ENCODE assay signal across 15 mouse cellular contexts in genomic region chr10:62128316-62128951, GRCm38 (mm10). TPM values are rescaled to one million over a fixed set of nuclear protein-coding genes. Genes with fewer than 3 reads are reported as not detected.
DNase-seq lines count a peak whose midpoint lies in the region; ATAC-seq lines count a peak whose summit lies in the region.
"Had no signal": no experiment of that assay in that cellular context is flagged by ENCODE, and none has a peak within 500 bp of the region (broad histone marks: within the 10 kb centered on the region; RNA-seq: fewer than 3 reads in every experiment).

No protein-coding gene starts in this region.

- DNase-seq in forebrain, embryonic 11.5 days (ENCODE audit: low spot score), result no peak
- DNase-seq in midbrain, embryonic 11.5 days (ENCODE audit: low spot score, missing footprints), result peak; percentile 85
- DNase-seq in midbrain, embryonic 10.5 days (ENCODE audit: low spot score), result no peak
- peak; percentile 55 to 66 for DNase-seq in layer of hippocampus, postnatal 14 days (ENCODE audit: low spot score in 2 of 2)
- peak; percentile 68 for DNase-seq in right cerebral cortex, postnatal 25 days
- no peak for DNase-seq in liver, embryonic 11.5 days (ENCODE audit: low spot score)
- no peak for DNase-seq in ovary, postnatal 36 days (ENCODE audit: low spot score)
- DNase-seq: adrenal gland, postnatal 14 days; cerebellum, adult 9-10 months; kidney, postnatal 25 days; liver, embryonic 13.5 days; lung, postnatal 36 days; thymus, postnatal 4 days had no signal

- peaks cover 23% of the 10 kb centered on the region for H3K4me1 ChIP-seq in forebrain, embryonic 13.5 days
- 0 out of 2 replicates have a peak, but pooled peaks cover under 1% of the 10 kb centered on the region for H3K4me1 ChIP-seq in forebrain, embryonic 11.5 days (replicated peaks; ENCODE audit: control insufficient read depth, insufficient read depth, low read length)
- peaks cover 5% of the 10 kb centered on the region for H3K4me1 ChIP-seq in midbrain, embryonic 11.5 days (ENCODE audit: control insufficient read depth, insufficient read depth, low read length)
- peaks cover 23% of the 10 kb centered on the region for H3K4me1 ChIP-seq in midbrain, embryonic 10.5 days
- H3K4me1 ChIP-seq in liver, embryonic 11.5 days (replicated peaks; ENCODE audit: control insufficient read depth, insufficient read depth, low read length), result 0 out of 2 replicates have a peak, but pooled peaks cover 3% of the 10 kb centered on the region

- no peaks in the 10 kb centered on the region for H3K9me3 ChIP-seq in forebrain, embryonic 13.5 days (replicated peaks)
- H3K9me3 ChIP-seq in forebrain, embryonic 11.5 days (ENCODE audit: control insufficient read depth, low read length), result no peaks in the 10 kb centered on the region
- H3K9me3 ChIP-seq in midbrain, embryonic 11.5 days (ENCODE audit: control insufficient read depth, low read length), result no peaks in the 10 kb centered on the region
- H3K9me3 ChIP-seq in midbrain, embryonic 10.5 days (replicated peaks), result no peaks in the 10 kb centered on the region
- no peaks in the 10 kb centered on the region for H3K9me3 ChIP-seq in liver, embryonic 11.5 days (ENCODE audit: control insufficient read depth, low read length)
- H3K9me3 ChIP-seq: liver, embryonic 13.5 days had no signal

- peaks cover 67% of the 10 kb centered on the region for H3K27me3 ChIP-seq in forebrain, embryonic 13.5 days
- H3K27me3 ChIP-seq in forebrain, embryonic 11.5 days (ENCODE audit: control insufficient read depth, insufficient read depth, low read length), result peaks cover 63% of the 10 kb centered on the region
- H3K27me3 ChIP-seq in midbrain, embryonic 11.5 days (ENCODE audit: control insufficient read depth, insufficient read depth, low read length), result peaks cover 64% of the 10 kb centered on the region
- peaks cover 78% of the 10 kb centered on the region for H3K27me3 ChIP-seq in midbrain, embryonic 10.5 days (ENCODE audit: low read depth, poor library complexity, severe bottlenecking)
- H3K27me3 ChIP-seq in liver, embryonic 11.5 days (replicated peaks; ENCODE audit: control insufficient read depth, insufficient read depth, low read length), result peaks cover 64% of the 10 kb centered on the region

- peak; percentile 58 for ATAC-seq in forebrain, embryonic 13.5 days
- no peak for ATAC-seq in forebrain, embryonic 11.5 days (replicated peaks; ENCODE audit: low FRiP score)
- ATAC-seq in midbrain, embryonic 11.5 days (ENCODE audit: low FRiP score), result no peak
- ATAC-seq in liver, embryonic 11.5 days (replicated peaks; ENCODE audit: low FRiP score), result no peak

- no peak overlapping the region for H3K9ac ChIP-seq in forebrain, embryonic 13.5 days
- no peak overlapping the region for H3K9ac ChIP-seq in forebrain, embryonic 11.5 days (ENCODE audit: low read length)
- no peak overlapping the region for H3K9ac ChIP-seq in midbrain, embryonic 11.5 days (ENCODE audit: low read length)
- no peak overlapping the region for H3K9ac ChIP-seq in liver, embryonic 11.5 days (ENCODE audit: low read depth, low read length)
- H3K9ac ChIP-seq: liver, embryonic 13.5 days had no signal

- H3K27ac ChIP-seq in forebrain, embryonic 13.5 days, result no peak overlapping the region
- H3K27ac ChIP-seq in forebrain, embryonic 11.5 days (ENCODE audit: low read depth, low read length), result no peak overlapping the region
- H3K27ac ChIP-seq in midbrain, embryonic 11.5 days (ENCODE audit: low read depth, low read length), result no peak overlapping the region
- no peak overlapping the region for H3K27ac ChIP-seq in midbrain, embryonic 10.5 days (replicated peaks)
- H3K27ac ChIP-seq in liver, embryonic 11.5 days (ENCODE audit: low read depth, low read length), result no peak overlapping the region
- H3K27ac ChIP-seq: liver, embryonic 13.5 days had no signal

- no peaks in the 10 kb centered on the region for H3K36me3 ChIP-seq in forebrain, embryonic 13.5 days (ENCODE audit: poor library complexity, severe bottlenecking)
- H3K36me3 ChIP-seq in forebrain, embryonic 11.5 days (ENCODE audit: control insufficient read depth, insufficient read depth, low read length), result no peaks in the 10 kb centered on the region
- H3K36me3 ChIP-seq in midbrain, embryonic 11.5 days (ENCODE audit: control insufficient read depth, insufficient read depth, low read length), result no peaks in the 10 kb centered on the region
- H3K36me3 ChIP-seq in midbrain, embryonic 10.5 days, result no peaks in the 10 kb centered on the region
- H3K36me3 ChIP-seq in liver, embryonic 11.5 days (ENCODE audit: control insufficient read depth, insufficient read depth, low read length), result no peaks in the 10 kb centered on the region
- H3K36me3 ChIP-seq: liver, embryonic 13.5 days had no signal

- 2% methylated on average over 32 of the region's 32 CpGs for WGBS in forebrain, embryonic 13.5 days
- 1% methylated on average over 32 of the region's 32 CpGs for WGBS in forebrain, embryonic 11.5 days
- 2% methylated on average over 30 of the region's 32 CpGs for WGBS in midbrain, embryonic 11.5 days
- WGBS in midbrain, embryonic 10.5 days, result 3% methylated on average over 32 of the region's 32 CpGs
- 4% methylated on average over 32 of the region's 32 CpGs for WGBS in liver, embryonic 11.5 days

- no peak overlapping the region for H3K4me3 ChIP-seq in forebrain, embryonic 13.5 days
- no peak overlapping the region for H3K4me3 ChIP-seq in forebrain, embryonic 11.5 days (ENCODE audit: low read depth, low read length)
- no peak overlapping the region for H3K4me3 ChIP-seq in midbrain, embryonic 11.5 days (ENCODE audit: low read depth, low read length)
- no peak overlapping the region for H3K4me3 ChIP-seq in midbrain, embryonic 10.5 days
- H3K4me3 ChIP-seq in liver, embryonic 11.5 days (ENCODE audit: low read depth, low read length), result no peak overlapping the region
- H3K4me3 ChIP-seq: liver, embryonic 13.5 days had no signal

- H3K4me2 ChIP-seq in forebrain, embryonic 13.5 days, result peak overlapping the region; percentile 29
- H3K4me2 ChIP-seq in forebrain, embryonic 11.5 days (ENCODE audit: low read depth, low read length, severe bottlenecking), result no peak overlapping the region
- H3K4me2 ChIP-seq in midbrain, embryonic 11.5 days, result no peak overlapping the region
- H3K4me2 ChIP-seq in liver, embryonic 11.5 days, result no peak overlapping the region
- H3K4me2 ChIP-seq: liver, embryonic 13.5 days had no signal

RNA-seq across cellular contexts. Expression of gene Neurog3, which starts 4.5 kb away (rescaled TPM):
- polyA plus RNA-seq in forebrain, embryonic 13.5 days (2015; fragmentation: Nextera tagmentation; extraction: Ambion mirVana), result 0.15 and 0.41 TPM in 2 replicates
- 0.23 and 0.48 TPM in 2 replicates for polyA plus RNA-seq in forebrain, embryonic 11.5 days (2014; fragmentation: Nextera tagmentation; extraction: Ambion mirVana)
- 0.34 and 0.37 TPM in 2 replicates for polyA plus RNA-seq in midbrain, embryonic 11.5 days (2014; fragmentation: Nextera tagmentation; extraction: Ambion mirVana)
- 0.89 and 0.90 TPM in 2 replicates for polyA plus RNA-seq in midbrain, embryonic 10.5 days (2016; fragmentation: Nextera tagmentation; extraction: Ambion mirVana)
- total RNA-seq in layer of hippocampus, postnatal 14 days (2021), result not detected
- polyA plus RNA-seq in liver, embryonic 11.5 days (2014; fragmentation: Nextera tagmentation; extraction: Ambion mirVana), result not detected in 2 replicates
- total RNA-seq: adrenal gland, postnatal 14 days had no signal
- polyA plus RNA-seq: gonadal fat pad, adult 2 months; liver, embryonic 13.5 days had no signal

RNA-seq across cellular contexts. Expression of gene Fam241b, which starts 15.3 kb away (rescaled TPM):
- polyA plus RNA-seq in forebrain, embryonic 13.5 days (2015; fragmentation: Nextera tagmentation; extraction: Ambion mirVana), result 92.5 and 96.1 TPM in 2 replicates
- 8.0 and 9.3 TPM in 2 replicates for polyA plus RNA-seq in forebrain, embryonic 11.5 days (2014; fragmentation: Nextera tagmentation; extraction: Ambion mirVana)
- polyA plus RNA-seq in midbrain, embryonic 11.5 days (2014; fragmentation: Nextera tagmentation; extraction: Ambion mirVana), result 7.1 and 7.6 TPM in 2 replicates
- polyA plus RNA-seq in midbrain, embryonic 10.5 days (2016; fragmentation: Nextera tagmentation; extraction: Ambion mirVana), result 19.3 and 23.4 TPM in 2 replicates
- 10 to 100 TPM; 42.7 to 44.1 TPM for total RNA-seq in layer of hippocampus, postnatal 14 days (2021)
- polyA plus RNA-seq in liver, embryonic 11.5 days (2014; fragmentation: Nextera tagmentation; extraction: Ambion mirVana), result 0.71 and 0.77 TPM in 2 replicates

Comparison
In these comparisons a context has a peak if more than half of its experiments do, and no peak if none do; other contexts are left out.
1. DNase-seq: peak in midbrain, embryonic 11.5 days (single experiment), layer of hippocampus, postnatal 14 days (2 of 2) and right cerebral cortex, postnatal 25 days (single experiment); none in forebrain, embryonic 11.5 days (single experiment), midbrain, embryonic 10.5 days (single experiment), liver, embryonic 11.5 days (single experiment) and ovary, postnatal 36 days (single experiment).